Mouse (Mus musculus) C2C12 (cell line): ENCODE results near the gene Fbxo41.

ENCODE experiments used
- CEBPB ChIP-seq: IDR thresholded peaks from one replicate; pipeline ENCODE4 v1.6.1; 2011; ENCODE audit warnings: low read depth, mild to moderate bottlenecking, control low read depth, moderate library complexity
- CTCF ChIP-seq: IDR thresholded peaks from one replicate; pipeline ENCODE4 v1.5.1; 2011; ENCODE audit not compliant: control insufficient read depth, insufficient read depth, insufficient read length
- MAX ChIP-seq: IDR thresholded peaks from one replicate; pipeline ENCODE4 v1.6.1; 2011; ENCODE audit warnings: mild to moderate bottlenecking, control low read depth
- USF1 ChIP-seq: IDR thresholded peaks from one replicate; pipeline ENCODE4 v1.6.1; 2011; ENCODE audit warnings: low read depth, mild to moderate bottlenecking, control low read depth, moderate library complexity

DNA sequence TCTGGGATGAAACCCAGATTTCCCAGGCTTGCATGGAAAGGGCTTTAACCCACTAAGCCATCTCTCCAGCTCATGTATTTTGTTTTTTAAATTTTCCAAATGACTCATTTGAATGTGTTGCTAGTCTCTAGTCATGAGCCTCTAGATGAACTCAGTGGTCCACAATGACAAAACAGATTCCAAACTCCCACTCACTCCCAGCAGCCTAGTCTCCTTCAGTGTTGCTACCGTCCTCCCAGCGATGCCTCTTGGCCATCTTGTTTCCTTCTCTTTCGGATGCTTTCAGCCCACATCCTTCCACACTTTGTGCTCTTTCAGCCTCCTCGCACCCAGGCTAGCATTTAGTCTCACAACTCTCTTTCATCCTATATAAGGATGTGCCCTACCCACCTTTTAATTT is 12.5 kb downstream of the Fbxo41 start:
- TF ChIP-seq CTCF (no peak), CEBPB (no peak), MAX (no peak), USF1 (no peak)
